Mouse (Mus musculus) spleen, embryonic (tissue): ENCODE measurements around the gene Shprh.
"Not testable (repeated sequence)": the region's sequence is repeated elsewhere in the genome, so short reads cannot be mapped to it uniquely, and the experiment has no call there.

Source experiments
- CTCF ChIA-PET: fragments of 350-600 bp; sonication (Branson Sonifier 250); formaldehyde crosslinking; loops from one replicate; lab custom pipeline; 2022; lab: Charles Lee

Gene Shprh

DNA sequence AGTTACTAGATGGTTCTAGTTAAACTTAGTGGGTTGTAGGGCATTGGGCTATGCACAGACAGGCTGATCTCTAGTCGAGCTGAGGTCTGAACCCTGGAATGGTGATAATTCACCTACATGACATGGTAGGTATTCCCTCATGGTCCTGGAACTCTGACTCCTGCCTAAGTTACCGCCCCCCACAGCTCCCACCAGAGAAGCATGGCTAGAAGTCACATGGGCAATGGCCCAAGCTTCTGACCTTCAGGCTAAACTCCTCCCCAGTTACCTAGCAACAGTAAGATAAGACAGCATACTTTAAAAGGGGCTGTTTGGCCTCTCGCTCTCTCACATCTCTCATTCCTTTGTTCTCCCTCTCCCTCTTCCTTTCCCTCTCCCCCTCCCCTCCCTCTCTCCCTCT is 93.8 kb downstream of the Shprh start:
- CTCF ChIA-PET: not testable (repeated sequence)

DNA sequence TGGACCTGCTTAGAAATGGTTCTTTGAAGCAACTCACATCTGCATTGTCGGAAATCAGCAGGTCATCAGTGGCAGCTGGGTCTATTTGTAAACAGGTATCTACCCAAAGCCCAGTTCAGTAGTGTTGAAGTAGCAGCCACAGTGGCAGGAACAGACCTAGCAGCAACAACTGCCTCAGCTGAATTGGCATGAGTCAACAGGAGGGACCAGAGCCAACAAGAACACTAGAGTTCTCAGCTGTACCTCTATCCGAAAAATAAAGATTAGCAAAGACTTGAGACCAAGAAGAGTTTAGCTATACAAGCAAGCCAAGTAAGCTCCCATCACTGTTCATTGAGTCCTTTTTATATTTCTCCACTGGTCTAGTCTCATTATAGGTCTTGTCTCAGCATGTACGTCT is 99.0 kb downstream of the Shprh start:
- CTCF ChIA-PET: no interaction called here

- CTCF ChIA-PET: no interaction called here
Observed at GRCm38 (mm10) chr10:11250247-11250997, 101.2 kb downstream of the Shprh start.

DNA sequence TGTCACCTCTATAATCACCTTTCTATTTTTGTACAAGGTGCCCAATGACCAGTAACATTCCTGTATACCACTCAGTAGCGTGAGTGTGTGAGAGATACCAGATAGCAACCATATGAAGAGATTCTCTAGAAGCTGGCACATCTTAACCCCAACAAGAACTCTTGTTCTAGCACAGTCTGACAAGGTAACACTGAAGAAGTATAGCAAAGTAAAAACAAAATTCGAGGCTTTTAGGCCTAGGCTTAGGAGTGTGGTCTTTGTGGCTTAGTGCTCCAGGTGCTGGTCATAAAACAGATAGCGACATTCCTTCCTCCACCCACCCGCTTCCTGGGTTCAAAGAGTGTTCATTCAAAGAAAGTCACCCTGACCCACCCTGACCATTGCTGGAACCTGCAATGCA is 104.4 kb downstream of the Shprh start:
- CTCF ChIA-PET: not testable (repeated sequence)

GRCm38 (mm10) chr10:11260119-11260518 is 110.9 kb downstream of the Shprh start:
- CTCF ChIA-PET: no interaction called here

- CTCF ChIA-PET: not testable (repeated sequence)
Observed at GRCm38 (mm10) chr10:11262292-11262691, 113.1 kb downstream of the Shprh start.

GRCm38 (mm10) chr10:11263795-11264194 is 114.6 kb downstream of the Shprh start:
- CTCF ChIA-PET: not testable (repeated sequence)
